Mouse (Mus musculus): Measurements from ENCODE around the gene Gins2.

- TF ChIP-seq CTCF (IDR thresholded peaks at IDR 0.05; ENCODE audit: borderline replicate concordance, control insufficient read depth, extremely low read depth, insufficient read depth, low read length, poor library complexity) (no peak), POLR2A (IDR thresholded peaks at IDR 0.05; ENCODE audit: control insufficient read depth, extremely low read depth, insufficient read depth, low read length, poor library complexity) (no peak)
These were observed 28.6 kb downstream of the Gins2 start for GRCm38 (mm10) chr8:120560535-120560934.
